Mouse (Mus musculus) stomach, postnatal 0 days (tissue): ENCODE data around the gene Sctr. TPM values are rescaled to one million over a fixed set of nuclear protein-coding genes. Genes with fewer than 3 reads are reported as not detected.

Source experiments
- ATAC-seq: fragments of 200-750 bp; cut with Nextera tagmentation; 2 replicates; pipeline ENCODE4 v1.8.0; 2017; ENCODE audit not compliant: low FRiP score, low TSS enrichment
- DNase-seq: peaks from one replicate; pipeline ENCODE4 v3.0.0-alpha.2; 2016; ENCODE audit warnings: low spot score
- H3K27ac ChIP-seq: fragments of 300-500 bp; sonication (generic); replicated peaks from 2 replicates; pipeline ENCODE4 v1.5.1; 2014; ENCODE audit warnings: mild to moderate bottlenecking, control low read depth
- H3K27me3 ChIP-seq: fragments of 300-500 bp; sonication (generic); 2 replicates; pipeline ENCODE4 v1.6.1; 2014; ENCODE audit warnings: low read length; ENCODE audit not compliant: control insufficient read depth, insufficient read depth
- H3K36me3 ChIP-seq: fragments of 300-500 bp; sonication (generic); 2 replicates; pipeline ENCODE4 v1.6.1; 2014; ENCODE audit warnings: low read length, mixed read lengths; ENCODE audit not compliant: control insufficient read depth, insufficient read depth
- H3K4me1 ChIP-seq: fragments of 300-500 bp; sonication (generic); replicated peaks from 2 replicates; pipeline ENCODE4 v1.6.1; 2014; ENCODE audit warnings: antibody characterized with exemption; ENCODE audit not compliant: control insufficient read depth, insufficient read depth
- H3K4me2 ChIP-seq: fragments of 300-500 bp; sonication (generic); replicated peaks from 2 replicates; pipeline ENCODE4 v1.6.1; 2014; ENCODE audit warnings: low read depth, mild to moderate bottlenecking, control low read depth, moderate library complexity
- H3K4me3 ChIP-seq: fragments of 300-500 bp; sonication (generic); 2 replicates; pipeline ENCODE4 v1.5.1; 2014; ENCODE audit warnings: low read depth, low read length, control low read depth
- H3K9ac ChIP-seq: fragments of 300-500 bp; sonication (generic); 2 replicates; pipeline ENCODE4 v1.6.1; 2014; ENCODE audit warnings: mild to moderate bottlenecking, low read length, control low read depth, mixed read lengths
- H3K9me3 ChIP-seq: fragments of 300-500 bp; sonication (generic); 2 replicates; pipeline ENCODE4 v1.6.1; 2016; ENCODE audit warnings: low read length; ENCODE audit not compliant: control insufficient read depth
- CTCF ChIP-seq: IDR thresholded peaks from 2 replicates; pipeline ENCODE4 v1.5.1; 2016; ENCODE audit warnings: antibody characterized with exemption, low read depth, mild to moderate bottlenecking, moderate library complexity
- EP300 ChIP-seq: optimal IDR thresholded peaks from 2 replicates; pipeline ENCODE3; 2016; ENCODE audit warnings: antibody characterized with exemption
- WGBS: fragments of 180-500 bp; shearing (Covaris S2); extraction: QIAGEN DNeasy Blood & Tissue Kit; methylation state at CpG from one replicate; pipeline ENCODE4 v1.1.7; 2014; 5-methylcytosine and 5-hydroxymethylcytosine counted together
- polyA plus RNA-seq: library from polyadenylated mRNA; unstranded; fragments of >200 nt; fragmentation: Nextera tagmentation; extraction: Ambion mirVana; gene quantifications from 2 replicates; pipeline ENCODE4 v1.2.1, GENCODE M21; 2015

The Sctr gene
- polyA plus RNA-seq, 1 experiment from 2014 or later: 3.0 TPM

DNA sequence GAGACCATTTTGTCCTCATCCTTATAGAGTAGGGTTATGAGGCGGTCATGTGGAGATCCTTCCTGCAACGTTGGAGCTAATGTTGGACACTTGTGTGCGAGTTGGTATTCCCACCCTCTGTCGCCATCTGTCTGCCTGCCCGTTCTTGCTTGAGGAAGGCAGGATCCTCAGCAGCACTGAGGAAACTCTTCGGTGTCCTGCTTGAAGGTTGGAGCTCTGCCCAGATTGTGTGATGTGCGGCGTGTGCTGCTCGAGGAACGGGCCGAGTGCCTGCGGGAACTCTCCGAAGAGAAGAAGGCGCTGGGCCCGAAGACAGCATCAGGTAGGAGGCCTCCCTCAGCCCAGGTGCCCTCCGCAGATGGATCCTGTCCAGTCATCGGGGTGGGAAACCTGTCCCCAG lies 15.3 kb downstream of the Sctr start:
- H3K36me3 ChIP-seq: no peaks in the 10 kb centered on the region
- TF ChIP-seq CTCF: peak; percentile 34; the same call in 1 of the 2 replicates
- no peak for TF ChIP-seq EP300
- ATAC-seq (no peak), DNase-seq (no peak)
- no peaks in the 10 kb centered on the region for H3K9me3 ChIP-seq
- no peak overlapping the region for H3K9ac ChIP-seq
- no peak overlapping the region for H3K4me3 ChIP-seq
- H3K4me1 ChIP-seq: no peaks in the 10 kb centered on the region
- H3K4me2 ChIP-seq: no peak overlapping the region
- H3K27me3 ChIP-seq: no peaks in the 10 kb centered on the region
- no peak overlapping the region for H3K27ac ChIP-seq
- 76% methylated on average over 17 of the region's 17 CpGs for WGBS

DNA sequence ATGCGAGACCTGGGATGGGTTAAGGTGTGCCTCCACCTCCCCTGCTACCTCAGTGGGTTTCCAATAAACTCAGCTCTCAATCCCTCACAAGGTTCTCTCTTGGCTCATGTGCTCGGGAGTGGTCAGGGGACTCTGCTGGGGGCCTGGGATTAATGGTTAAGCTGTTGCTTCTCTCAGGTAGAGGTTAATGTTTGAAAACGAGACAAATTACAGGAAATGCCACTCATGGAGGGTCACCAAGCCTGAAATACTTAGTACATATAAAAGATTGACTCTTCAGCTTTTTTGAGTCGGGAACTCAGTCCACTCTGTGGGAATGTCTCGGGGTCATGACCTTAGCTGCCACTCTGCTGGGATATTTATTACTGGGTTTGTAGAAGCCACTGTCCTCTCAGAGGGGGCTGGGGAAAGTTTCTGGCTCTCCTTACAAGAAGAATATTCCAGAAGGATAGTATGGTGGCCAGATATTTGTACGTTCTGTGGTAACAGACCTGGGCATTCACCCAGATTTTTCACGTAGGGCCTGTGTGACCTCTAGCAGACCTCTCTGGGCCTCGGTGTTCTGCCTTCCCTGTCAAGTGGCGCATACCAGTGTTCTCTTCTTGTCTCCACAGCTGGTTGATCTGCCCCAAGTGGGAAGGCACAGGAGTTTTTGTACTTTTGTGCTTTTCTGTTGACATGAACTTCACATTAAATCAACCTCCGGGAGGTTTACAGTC lies 17.8 kb downstream of the Sctr start:
- Histone ChIP-seq H3K4me3 (no peak overlapping the region), H3K4me2 (no peak overlapping the region), H3K27ac (no peak overlapping the region), H3K4me1 (no peaks in the 10 kb centered on the region), H3K36me3 (no peaks in the 10 kb centered on the region), H3K27me3 (no peaks in the 10 kb centered on the region), H3K9me3 (no peaks in the 10 kb centered on the region), H3K9ac (no peak overlapping the region)
- ATAC-seq: no peak
- TF ChIP-seq EP300 (no peak), CTCF (no peak)
- DNase-seq: no peak
- WGBS: 42% methylated on average over 10 of the region's 10 CpGs

DNA sequence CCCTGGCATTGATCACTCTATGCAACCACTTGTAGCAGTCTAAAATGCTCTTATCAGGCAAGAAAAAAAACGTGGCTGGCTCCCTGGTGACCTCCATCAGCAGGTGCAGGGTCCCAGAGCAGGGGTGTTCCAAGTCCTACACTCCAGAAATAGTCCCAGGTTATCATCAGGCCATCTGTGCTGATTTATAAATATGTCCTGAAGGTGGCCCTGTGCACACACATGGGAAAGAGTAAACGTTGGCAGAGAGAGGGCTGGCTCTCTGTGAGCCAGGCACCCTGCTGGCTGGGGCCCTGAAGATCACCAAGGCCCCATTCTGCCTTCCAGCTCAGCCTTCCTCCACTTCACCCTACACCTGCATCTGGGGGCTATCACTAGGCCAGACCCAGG lies 18.4 kb downstream of the Sctr start:
- H3K27me3 ChIP-seq: no peaks in the 10 kb centered on the region
- H3K27ac ChIP-seq: no peak overlapping the region
- H3K36me3 ChIP-seq: no peaks in the 10 kb centered on the region
- no peak overlapping the region for H3K4me2 ChIP-seq
- ATAC-seq (peak; percentile 51; the same call in 1 of the 2 replicates), DNase-seq (no peak)
- no peaks in the 10 kb centered on the region for H3K4me1 ChIP-seq
- no peak for TF ChIP-seq EP300
- peak; percentile 39 for TF ChIP-seq CTCF
- H3K9ac ChIP-seq: no peak overlapping the region
- no peak overlapping the region for H3K4me3 ChIP-seq
- WGBS: 11% methylated on average over 2 of the region's 2 CpGs
- H3K9me3 ChIP-seq: no peaks in the 10 kb centered on the region

DNA sequence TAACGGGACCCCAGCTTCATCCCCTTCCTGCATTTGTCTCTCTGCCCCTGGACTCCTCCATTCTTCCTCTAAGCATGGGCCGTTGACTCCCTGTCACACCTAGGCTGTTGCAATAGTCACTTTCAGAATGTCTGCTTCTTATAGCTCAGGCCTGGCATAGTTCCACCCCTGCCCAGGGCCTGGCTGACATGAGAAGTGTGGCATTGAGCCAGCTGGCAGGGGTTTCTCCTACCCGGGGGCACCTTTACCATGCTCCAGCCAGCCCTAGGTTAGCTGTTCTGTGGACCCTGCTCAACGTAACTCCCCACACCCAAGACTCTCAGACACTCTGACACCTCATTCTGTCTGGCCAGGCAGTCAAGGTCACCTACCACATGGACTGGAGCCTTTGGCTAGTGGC lies 21.0 kb downstream of the Sctr start:
- Histone ChIP-seq H3K27me3 (no peaks in the 10 kb centered on the region), H3K9ac (no peak overlapping the region), H3K27ac (no peak overlapping the region), H3K36me3 (no peaks in the 10 kb centered on the region), H3K9me3 (no peaks in the 10 kb centered on the region), H3K4me1 (no peaks in the 10 kb centered on the region), H3K4me3 (no peak overlapping the region), H3K4me2 (no peak overlapping the region)
- TF ChIP-seq EP300: no peak
- TF ChIP-seq CTCF: no peak
- 62% methylated on average over 4 of the region's 4 CpGs for WGBS
- DNase-seq (no peak), ATAC-seq (0 out of 2 replicates have a peak, but pooled peaks have one; percentile 25)

GRCm38 (mm10) chr1:120030474-120030873 lies 23.8 kb downstream of the Sctr start:
- Histone ChIP-seq H3K27me3 (no peaks in the 10 kb centered on the region), H3K4me1 (no peaks in the 10 kb centered on the region), H3K9ac (no peak overlapping the region), H3K36me3 (no peaks in the 10 kb centered on the region), H3K4me2 (no peak overlapping the region), H3K9me3 (no peaks in the 10 kb centered on the region), H3K27ac (no peak overlapping the region), H3K4me3 (no peak overlapping the region)
- DNase-seq: no peak
- ATAC-seq: no peak
- no peak for TF ChIP-seq EP300
- no peak for TF ChIP-seq CTCF
- WGBS: 87% methylated on average over 3 of the region's 3 CpGs

GRCm38 (mm10) chr1:120032804-120033468 lies 26.2 kb downstream of the Sctr start:
- Histone ChIP-seq H3K36me3 (no peaks in the 10 kb centered on the region), H3K27ac (no peak overlapping the region), H3K4me1 (no peaks in the 10 kb centered on the region), H3K4me3 (no peak overlapping the region), H3K4me2 (no peak overlapping the region), H3K27me3 (no peaks in the 10 kb centered on the region), H3K9me3 (no peaks in the 10 kb centered on the region), H3K9ac (no peak overlapping the region)
- 40% methylated on average over 10 of the region's 10 CpGs for WGBS
- peak; percentile 91 for DNase-seq
- ATAC-seq: peak; percentile 90
- peak; percentile 99 for TF ChIP-seq CTCF
- no peak for TF ChIP-seq EP300
